Comparison of ENCODE assay signal across 11 mouse cellular contexts in genomic region chr14:32956486-32956885, GRCm38 (mm10). TPM values are rescaled to one million over a fixed set of nuclear protein-coding genes. Genes with fewer than 3 reads are reported as not detected.
A peak's percentile ranks its signal among the peaks of the same experiment; 100 is the strongest.
DNase-seq lines count a peak whose midpoint lies in the region; ATAC-seq and TF ChIP-seq lines count a peak whose summit lies in the region.
"Had no signal": no experiment of that assay in that cellular context is flagged by ENCODE, and none has a peak within 500 bp of the region (broad histone marks: within the 10 kb centered on the region; RNA-seq: fewer than 3 reads in every experiment).

No protein-coding gene starts in this region.

- no peaks in the 10 kb centered on the region for H3K27me3 ChIP-seq in forebrain, postnatal 0 days (ENCODE audit: insufficient read depth, low read length)
- H3K27me3 ChIP-seq in forebrain, embryonic 11.5 days (ENCODE audit: control insufficient read depth, insufficient read depth, low read length): no peaks in the 10 kb centered on the region
- no peaks in the 10 kb centered on the region for H3K27me3 ChIP-seq in lung, embryonic 15.5 days
- H3K27me3 ChIP-seq: CH12.LX had no signal

- no peak overlapping the region for H3K4me2 ChIP-seq in forebrain, postnatal 0 days (ENCODE audit: low read depth)
- H3K4me2 ChIP-seq in forebrain, embryonic 11.5 days (ENCODE audit: low read depth, low read length, severe bottlenecking): no peak overlapping the region
- peak overlapping the region; percentile 9 for H3K4me2 ChIP-seq in lung, embryonic 15.5 days

- no peaks in the 10 kb centered on the region for H3K36me3 ChIP-seq in forebrain, postnatal 0 days (ENCODE audit: insufficient read depth)
- no peaks in the 10 kb centered on the region for H3K36me3 ChIP-seq in forebrain, embryonic 11.5 days (ENCODE audit: control insufficient read depth, insufficient read depth, low read length)
- no peaks in the 10 kb centered on the region for H3K36me3 ChIP-seq in lung, embryonic 15.5 days

- H3K27ac ChIP-seq in forebrain, postnatal 0 days (ENCODE audit: low read depth, low read length): no peak overlapping the region
- no peak overlapping the region for H3K27ac ChIP-seq in forebrain, embryonic 11.5 days (ENCODE audit: low read depth, low read length)
- peak overlapping the region; percentile 51; the same call in 1 of the 2 replicates for H3K27ac ChIP-seq in lung, embryonic 15.5 days

- H3K4me1 ChIP-seq in forebrain, postnatal 0 days (ENCODE audit: insufficient read depth): 0 out of 2 replicates have a peak, but pooled peaks cover under 1% of the 10 kb centered on the region
- no peaks in the 10 kb centered on the region for H3K4me1 ChIP-seq in forebrain, embryonic 11.5 days (replicated peaks; ENCODE audit: control insufficient read depth, insufficient read depth, low read length)
- no peaks in the 10 kb centered on the region for H3K4me1 ChIP-seq in lung, adult 2 months (ENCODE audit: control insufficient read depth, insufficient read depth, low read length)
- peaks cover 32% of the 10 kb centered on the region for H3K4me1 ChIP-seq in lung, embryonic 15.5 days

- no peak for TF ChIP-seq CTCF in forebrain, postnatal 0 days (IDR thresholded peaks at IDR 0.05; ENCODE audit: low read depth)
- TF ChIP-seq CTCF in lung, adult 2 months (IDR thresholded peaks at IDR 0.05; ENCODE audit: insufficient read depth, low read length): no peak

- TF ChIP-seq POLR2A in lung, adult 2 months (IDR thresholded peaks at IDR 0.05; ENCODE audit: borderline replicate concordance, extremely low read depth, low read depth, low read length): no peak

- ATAC-seq in forebrain, postnatal 0 days: peak; percentile 25
- no peak for ATAC-seq in forebrain, embryonic 11.5 days (replicated peaks; ENCODE audit: low FRiP score)
- ATAC-seq in lung, embryonic 15.5 days (ENCODE audit: borderline replicate concordance, extremely low read depth, low FRiP score, low TSS enrichment): peak; percentile 93
- no peak for ATAC-seq in megakaryocyte progenitor cell, adult 5-6 weeks (replicated peaks; ENCODE audit: poor library complexity)

- no peak for DNase-seq in forebrain, postnatal 0 days
- DNase-seq in forebrain, embryonic 11.5 days (ENCODE audit: low spot score): no peak
- peak; percentile 9 to 40 for DNase-seq in lung, adult 18-20 months
- DNase-seq in lung, adult 2 months: no peak
- peak; percentile 55 for DNase-seq in heart, adult 8-10 months (ENCODE audit: low spot score)
- no peak for DNase-seq in thymus, postnatal 10 days (ENCODE audit: low spot score in 2 of 2)
- DNase-seq: kidney, adult 9 months; thymus, postnatal 36 days had no signal

- H3K4me3 ChIP-seq in forebrain, postnatal 0 days (ENCODE audit: low read depth, low read length): no peak overlapping the region
- no peak overlapping the region for H3K4me3 ChIP-seq in forebrain, embryonic 11.5 days (ENCODE audit: low read depth, low read length)
- no peak overlapping the region for H3K4me3 ChIP-seq in lung, adult 2 months (replicated peaks; ENCODE audit: extremely low read depth, low read depth, low read length)
- no peak overlapping the region for H3K4me3 ChIP-seq in lung, embryonic 15.5 days

- no peak overlapping the region for H3K9ac ChIP-seq in forebrain, postnatal 0 days
- H3K9ac ChIP-seq in forebrain, embryonic 11.5 days (ENCODE audit: low read length): no peak overlapping the region
- H3K9ac ChIP-seq in lung, embryonic 15.5 days: no peak overlapping the region

- no peaks in the 10 kb centered on the region for H3K9me3 ChIP-seq in forebrain, postnatal 0 days (ENCODE audit: low read length)
- no peaks in the 10 kb centered on the region for H3K9me3 ChIP-seq in forebrain, embryonic 11.5 days (ENCODE audit: control insufficient read depth, low read length)
- H3K9me3 ChIP-seq in lung, embryonic 15.5 days: no peaks in the 10 kb centered on the region

- WGBS in forebrain, postnatal 0 days: 57% methylated on average over 8 of the region's 8 CpGs
- 83% methylated on average over 8 of the region's 8 CpGs for WGBS in forebrain, embryonic 11.5 days
- 53% methylated on average over 8 of the region's 8 CpGs for WGBS in lung, adult 2 months
- 18% methylated on average over 8 of the region's 8 CpGs for WGBS in lung, embryonic 15.5 days

RNA-seq across cellular contexts. Expression of gene Lrrc18, which starts 34.7 kb away (rescaled TPM):
- 0.31 and 2.4 TPM in 2 replicates for total RNA-seq in forebrain, postnatal 0 days (2014; rRNA removed)
- polyA plus RNA-seq in forebrain, postnatal 0 days (2015; fragmentation: Nextera tagmentation; extraction: Ambion mirVana): 0.46 and 0.74 TPM in 2 replicates
- polyA plus RNA-seq in forebrain, embryonic 11.5 days (2014; fragmentation: Nextera tagmentation; extraction: Ambion mirVana): 0.35 TPM in 1 of 2 replicates, not detected in the other
- polyA plus RNA-seq in lung, adult 2 months (2012; rRNA removed): 2.1 and 2.4 TPM in 2 replicates
- total RNA-seq in heart, adult 8-10 months (2022): under 1 TPM; 0.16 to 0.32 (median 0.21) TPM
- polyA plus RNA-seq in lung, embryonic 15.5 days (2015; fragmentation: Nextera tagmentation; extraction: Ambion mirVana): 0.21 and 0.28 TPM in 2 replicates
- total RNA-seq in megakaryocyte progenitor cell, adult 5-6 weeks (2015): not detected in 2 replicates
- 0.21 TPM in 1 of 2 replicates, not detected in the other for total RNA-seq in megakaryocyte progenitor cell, adult 5-6 weeks (2017)

Comparison
In these comparisons a context has a peak if more than half of its experiments do, and no peak if none do; other contexts are left out.
1. ATAC-seq: peak in forebrain, postnatal 0 days (single experiment) and lung, embryonic 15.5 days (single experiment); none in forebrain, embryonic 11.5 days (single experiment) and megakaryocyte progenitor cell, adult 5-6 weeks (single experiment).
2. DNase-seq: peak in lung, adult 18-20 months (2 of 2) and heart, adult 8-10 months (single experiment); none in forebrain, postnatal 0 days (single experiment), forebrain, embryonic 11.5 days (single experiment), lung, adult 2 months (single experiment) and thymus, postnatal 10 days (0 of 2).